Mouse (Mus musculus) cerebellum, postnatal 36 days (tissue): ENCODE data around the gene Tnfrsf25.

Experiments used
- DNase-seq, 2 experiments: peaks; one replicate each; pipeline ENCODE4 v3.0.0; 2021 to 2022; ENCODE audit warnings: mixed read lengths in 2 of 2

Gene Tnfrsf25

GRCm38 (mm10) chr4:152115921-152116612 lies at the start of gene Tnfrsf25:
Gene Tnfrsf25 (plus strand): TSS chr4:152115934.
- no peak for DNase-seq

- DNase-seq, result no peak
These were observed 48.5 kb upstream of the Tnfrsf25 start for GRCm38 (mm10) chr4:152067280-152067679.

GRCm38 (mm10) chr4:152068166-152068724 lies 47.5 kb upstream of the Tnfrsf25 start:
- no peak for DNase-seq

GRCm38 (mm10) chr4:152069245-152069644 lies 46.5 kb upstream of the Tnfrsf25 start:
- DNase-seq, result no peak

GRCm38 (mm10) chr4:152070494-152071396 lies 45.0 kb upstream of the Tnfrsf25 start:
- DNase-seq, result no peak

- no peak for DNase-seq
These were observed 43.6 kb upstream of the Tnfrsf25 start, which contains the start of gene Plekhg5 for GRCm38 (mm10) chr4:152072121-152072601. Gene Plekhg5 (plus strand): TSS chr4:152072498.

GRCm38 (mm10) chr4:152072655-152073054 lies 43.1 kb upstream of the Tnfrsf25 start:
- no peak for DNase-seq

- no peak for DNase-seq
These were observed 42.0 kb upstream of the Tnfrsf25 start for GRCm38 (mm10) chr4:152073715-152074114.

- no peak for DNase-seq
These were observed 41.2 kb upstream of the Tnfrsf25 start for GRCm38 (mm10) chr4:152074548-152074947.

- DNase-seq, result no peak
These were observed 38.5 kb upstream of the Tnfrsf25 start for GRCm38 (mm10) chr4:152077191-152077590.

- no peak for DNase-seq
These were observed 37.6 kb upstream of the Tnfrsf25 start for GRCm38 (mm10) chr4:152078105-152078530.

GRCm38 (mm10) chr4:152079261-152079660 lies 36.5 kb upstream of the Tnfrsf25 start:
- no peak for DNase-seq

GRCm38 (mm10) chr4:152079931-152080330 lies 35.8 kb upstream of the Tnfrsf25 start:
- DNase-seq, result no peak

GRCm38 (mm10) chr4:152083611-152084220 lies 32.0 kb upstream of the Tnfrsf25 start:
- DNase-seq, result no peak

GRCm38 (mm10) chr4:152084616-152085015 lies 31.1 kb upstream of the Tnfrsf25 start:
- DNase-seq, result no peak

GRCm38 (mm10) chr4:152086505-152087210 lies 29.1 kb upstream of the Tnfrsf25 start:
- DNase-seq, result no peak

- no peak for DNase-seq
These were observed 28.3 kb upstream of the Tnfrsf25 start for GRCm38 (mm10) chr4:152087211-152088081.

GRCm38 (mm10) chr4:152088133-152088532 lies 27.6 kb upstream of the Tnfrsf25 start:
- DNase-seq, result no peak

GRCm38 (mm10) chr4:152088556-152089120 lies 27.1 kb upstream of the Tnfrsf25 start:
- DNase-seq, result no peak

- DNase-seq, result no peak
These were observed 25.5 kb upstream of the Tnfrsf25 start for GRCm38 (mm10) chr4:152090191-152090590.
